Mouse (Mus musculus): ENCODE results near the gene Parp12.

DNA sequence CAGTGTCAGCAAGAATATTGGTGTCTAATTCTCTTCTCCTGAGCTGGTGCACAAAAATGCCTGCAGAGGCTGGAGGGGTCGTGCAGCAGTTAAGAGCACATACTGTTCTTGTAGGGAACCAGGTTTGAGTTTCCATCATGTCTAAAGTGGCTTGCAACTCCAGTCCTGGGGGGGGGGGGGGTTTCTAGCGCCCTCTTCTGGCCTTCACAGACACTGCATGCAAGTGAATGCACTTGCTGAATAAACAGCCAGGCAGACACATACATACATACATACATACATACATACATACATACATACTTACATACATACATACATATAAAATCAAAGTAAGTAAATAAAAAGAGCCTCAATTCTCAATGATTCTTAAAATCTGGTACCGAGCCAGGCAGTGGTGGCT is 59.8 kb downstream of the Parp12 start:
- TF ChIP-seq CTCF (IDR thresholded peaks at IDR 0.05; ENCODE audit: control insufficient read depth, insufficient read depth, low read length) (0 out of 2 replicates have a peak, but pooled peaks have one; percentile 15), POLR2A (IDR thresholded peaks at IDR 0.05; ENCODE audit: borderline replicate concordance, control insufficient read depth, low read depth, low read length) (no peak)
